Mouse (Mus musculus): ENCODE data around the gene B4gat1. TPM values are rescaled to one million over a fixed set of nuclear protein-coding genes. Genes with fewer than 3 reads are reported as not detected.

Gene B4gat1
- polyA plus RNA-seq, 1 experiment, result 49.8 TPM

- no peak for TF ChIP-seq POLR2A (IDR thresholded peaks at IDR 0.05; ENCODE audit: borderline replicate concordance, extremely low read depth, insufficient read depth, insufficient read length, poor library complexity, severe bottlenecking)
- TF ChIP-seq CTCF (IDR thresholded peaks at IDR 0.05; ENCODE audit: borderline replicate concordance, extremely low read depth, insufficient read depth, insufficient read length), result no peak
- no peak for DNase-seq (ENCODE audit: low read depth)
These were observed 2.0 kb upstream of the B4gat1 start for GRCm38 (mm10) chr19:5036577-5036976.

DNA sequence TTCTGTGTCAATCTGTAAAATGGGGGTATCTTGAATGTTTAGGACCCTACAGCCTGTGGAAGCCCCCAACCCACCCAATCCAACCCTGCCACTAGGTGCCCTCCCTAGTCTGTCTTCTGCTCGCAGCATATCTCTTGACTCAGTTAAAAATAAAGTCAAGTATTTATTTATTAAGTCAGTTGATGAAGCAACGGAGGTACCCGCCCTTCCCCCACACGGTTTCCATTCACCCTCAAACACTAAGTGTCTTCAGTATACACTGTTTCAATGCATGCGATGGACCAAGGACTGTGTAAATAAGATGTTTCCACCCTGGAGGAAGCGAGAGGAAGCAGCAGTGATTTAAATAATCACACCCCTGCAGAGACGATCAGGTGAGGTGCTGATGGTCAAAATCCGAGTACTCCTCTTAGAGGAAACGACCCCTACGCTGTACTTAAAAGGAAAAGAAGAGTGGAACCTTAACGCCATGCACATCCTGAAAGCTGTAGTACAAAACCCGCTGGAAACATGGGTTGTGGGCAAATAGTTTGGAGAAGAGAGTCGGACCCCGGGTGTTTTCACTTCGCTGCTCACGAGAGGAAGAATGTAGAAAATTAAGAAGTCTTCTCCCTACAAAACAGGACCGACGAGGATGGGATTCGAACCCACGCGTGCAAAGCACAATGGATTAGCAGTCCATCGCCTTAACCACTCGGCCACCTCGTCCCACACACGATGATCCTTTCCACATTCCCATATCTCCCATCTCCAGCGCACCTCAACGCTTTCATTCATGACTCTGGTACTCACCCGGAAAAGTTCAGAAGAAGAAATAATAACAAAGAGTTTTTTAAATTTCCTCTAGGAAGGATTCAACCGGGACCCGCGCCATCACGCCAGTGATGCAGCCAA is 701 bp upstream of the B4gat1 start:
- DNase-seq (ENCODE audit: low read depth), result peak; percentile 93
- no peak for TF ChIP-seq POLR2A (IDR thresholded peaks at IDR 0.05; ENCODE audit: borderline replicate concordance, extremely low read depth, insufficient read depth, insufficient read length, poor library complexity, severe bottlenecking)
- TF ChIP-seq CTCF (IDR thresholded peaks at IDR 0.05; ENCODE audit: borderline replicate concordance, extremely low read depth, insufficient read depth, insufficient read length), result no peak

GRCm38 (mm10) chr19:5039301-5040114 is 882 bp downstream of the B4gat1 start:
- DNase-seq (ENCODE audit: low read depth), result no peak
- TF ChIP-seq CTCF (IDR thresholded peaks at IDR 0.05; ENCODE audit: borderline replicate concordance, extremely low read depth, insufficient read depth, insufficient read length) (no peak), POLR2A (IDR thresholded peaks at IDR 0.05; ENCODE audit: borderline replicate concordance, extremely low read depth, insufficient read depth, insufficient read length, poor library complexity, severe bottlenecking) (no peak)

DNA sequence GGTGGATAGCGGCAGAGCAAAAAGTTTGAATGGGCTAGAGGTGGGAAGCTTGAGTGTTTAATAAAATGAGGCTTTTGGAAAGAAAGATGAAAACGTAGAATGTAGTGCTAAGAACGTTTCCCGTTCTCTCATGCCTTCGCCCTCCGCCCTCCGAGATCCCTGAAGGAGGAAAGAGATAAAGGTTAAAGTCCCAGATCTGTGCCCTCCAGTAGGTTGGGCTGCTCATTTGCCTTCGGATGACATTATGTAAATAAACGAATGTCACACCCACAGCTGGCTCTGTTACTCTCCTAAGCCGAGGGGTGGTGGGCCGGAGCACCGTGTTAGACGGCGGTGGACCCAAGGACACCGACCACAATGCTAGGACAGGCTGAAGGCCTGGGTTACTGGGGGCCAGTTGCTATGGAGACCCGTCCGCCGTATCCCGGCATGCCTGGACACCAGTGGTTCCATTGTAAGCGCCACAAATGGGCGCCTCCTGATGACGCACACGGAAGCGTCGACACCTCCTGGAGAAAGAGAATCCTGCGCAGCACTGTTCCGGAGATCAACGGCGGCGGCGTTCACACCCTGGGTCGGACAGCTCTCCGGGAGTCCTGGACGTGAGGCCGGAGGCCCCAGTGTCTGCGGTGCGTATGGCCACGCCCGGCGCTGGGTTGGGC is 2.4 kb downstream of the B4gat1 start, which contains the start of gene Brms1:
Brms1 (plus strand) TSS at position 493 of the 662 bp plus-strand sequence.
- peak; percentile 98 for DNase-seq (ENCODE audit: low read depth)
- TF ChIP-seq POLR2A (IDR thresholded peaks at IDR 0.05; ENCODE audit: borderline replicate concordance, extremely low read depth, insufficient read depth, insufficient read length, poor library complexity, severe bottlenecking) (peak; percentile 10; the same call in 1 of the 2 replicates), CTCF (IDR thresholded peaks at IDR 0.05; ENCODE audit: borderline replicate concordance, extremely low read depth, insufficient read depth, insufficient read length) (no peak)

DNA sequence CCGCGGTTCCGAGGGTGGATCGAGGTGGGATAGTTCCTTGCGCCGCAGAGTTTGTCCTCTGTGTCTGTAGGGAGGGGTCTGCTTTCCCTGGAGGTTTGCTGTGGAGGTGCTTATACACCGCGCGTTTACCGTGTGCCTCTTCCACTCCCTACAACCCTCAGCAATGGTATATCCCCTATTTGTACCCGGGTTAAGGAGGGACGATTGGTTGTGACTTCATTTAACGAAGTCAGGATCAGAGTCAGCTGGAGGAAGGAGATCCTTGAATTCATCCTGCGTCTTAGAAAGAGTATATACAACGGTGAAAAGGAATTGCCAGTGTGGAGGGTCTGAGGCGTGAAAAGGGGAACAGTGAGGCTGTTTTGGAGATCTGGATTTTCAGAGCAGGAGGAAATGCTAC is 3.0 kb downstream of the B4gat1 start:
- TF ChIP-seq CTCF (IDR thresholded peaks at IDR 0.05; ENCODE audit: borderline replicate concordance, extremely low read depth, insufficient read depth, insufficient read length) (no peak), POLR2A (IDR thresholded peaks at IDR 0.05; ENCODE audit: borderline replicate concordance, extremely low read depth, insufficient read depth, insufficient read length, poor library complexity, severe bottlenecking) (no peak)
- DNase-seq (ENCODE audit: low read depth), result no peak

- TF ChIP-seq POLR2A (IDR thresholded peaks at IDR 0.05; ENCODE audit: borderline replicate concordance, extremely low read depth, insufficient read depth, insufficient read length, poor library complexity, severe bottlenecking), result no peak
- no peak for TF ChIP-seq CTCF (IDR thresholded peaks at IDR 0.05; ENCODE audit: borderline replicate concordance, extremely low read depth, insufficient read depth, insufficient read length)
- no peak for DNase-seq (ENCODE audit: low read depth)
These were observed 6.9 kb downstream of the B4gat1 start for GRCm38 (mm10) chr19:5045531-5045930.

GRCm38 (mm10) chr19:5048138-5049056 is 9.8 kb downstream of the B4gat1 start:
- no peak for DNase-seq (ENCODE audit: low read depth)
- TF ChIP-seq CTCF (IDR thresholded peaks at IDR 0.05; ENCODE audit: borderline replicate concordance, extremely low read depth, insufficient read depth, insufficient read length), result no peak
- no peak for TF ChIP-seq POLR2A (IDR thresholded peaks at IDR 0.05; ENCODE audit: borderline replicate concordance, extremely low read depth, insufficient read depth, insufficient read length, poor library complexity, severe bottlenecking)

DNA sequence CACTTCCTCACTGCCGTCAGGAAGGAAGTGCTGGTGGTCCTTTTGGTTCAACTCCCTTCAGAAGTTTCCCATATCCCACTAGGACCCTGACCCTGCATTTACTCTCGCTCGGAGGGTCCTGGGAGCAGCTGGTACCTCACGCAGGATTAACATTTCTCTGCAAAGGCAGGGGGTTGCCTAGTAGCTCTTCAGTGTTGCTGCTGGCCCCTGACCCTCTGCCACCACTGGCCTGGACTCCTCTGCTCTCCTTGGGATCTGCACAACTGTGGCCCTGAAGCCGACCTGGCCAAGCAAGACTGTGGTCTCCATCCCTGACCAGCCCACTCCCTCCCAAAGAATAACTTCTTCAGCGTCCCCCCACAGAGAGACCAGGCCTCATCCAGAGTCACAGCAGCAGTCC is 10.7 kb downstream of the B4gat1 start:
- TF ChIP-seq CTCF (IDR thresholded peaks at IDR 0.05; ENCODE audit: borderline replicate concordance, extremely low read depth, insufficient read depth, insufficient read length), result no peak
- TF ChIP-seq POLR2A (IDR thresholded peaks at IDR 0.05; ENCODE audit: borderline replicate concordance, extremely low read depth, insufficient read depth, insufficient read length, poor library complexity, severe bottlenecking), result no peak
- DNase-seq (ENCODE audit: low read depth), result no peak

DNA sequence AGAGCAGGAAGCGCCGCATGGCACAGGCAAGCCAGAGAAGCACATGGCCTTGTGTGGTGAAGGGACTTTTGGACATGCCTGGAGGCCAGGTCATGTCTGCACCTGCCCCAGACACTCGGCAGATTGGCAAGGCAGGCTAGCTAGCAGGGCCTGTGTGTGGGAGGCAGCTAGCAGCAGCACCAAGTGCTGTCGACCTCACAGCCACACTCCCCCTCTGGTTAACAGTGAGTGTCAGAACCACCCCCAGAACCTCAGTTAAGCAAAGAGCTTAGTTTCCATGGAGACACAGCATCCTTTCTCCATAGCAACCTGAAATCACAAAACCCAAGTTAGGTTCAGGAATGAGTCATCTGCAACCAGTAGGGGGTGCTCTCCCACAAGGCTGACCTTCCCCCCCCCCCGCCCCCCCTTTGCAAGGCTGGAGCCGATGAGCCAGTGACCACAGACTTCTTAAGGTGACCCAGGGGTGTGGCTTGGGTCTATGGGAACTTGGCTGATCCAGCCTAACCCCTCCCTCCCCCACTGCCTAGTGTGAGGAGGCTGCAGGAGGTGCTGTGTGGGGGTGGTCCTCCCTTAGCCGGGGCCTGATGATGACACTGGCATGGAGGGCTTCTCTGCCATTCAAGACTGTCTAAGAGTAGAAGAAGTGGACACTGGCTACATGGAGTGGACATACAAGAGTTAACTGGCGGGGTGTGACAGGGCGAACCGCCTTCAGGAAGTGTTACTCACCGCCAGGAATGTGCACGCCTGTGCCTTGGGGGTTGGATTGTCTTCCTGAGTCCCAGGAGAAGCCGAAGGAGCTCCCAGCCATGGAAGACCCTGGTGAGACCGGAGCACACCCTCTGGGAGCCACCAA is 11.7 kb downstream of the B4gat1 start, which contains the start of gene Rin1:
Rin1 (plus strand) TSS at position 435 of the 859 bp plus-strand sequence.
- DNase-seq (ENCODE audit: low read depth), result peak; percentile 74
- peak; percentile 38; the same call in 1 of the 2 replicates for TF ChIP-seq CTCF (IDR thresholded peaks at IDR 0.05; ENCODE audit: borderline replicate concordance, extremely low read depth, insufficient read depth, insufficient read length)
- no peak for TF ChIP-seq POLR2A (IDR thresholded peaks at IDR 0.05; ENCODE audit: borderline replicate concordance, extremely low read depth, insufficient read depth, insufficient read length, poor library complexity, severe bottlenecking)

Data from brain, embryonic 14.5 days (tissue).